Mouse (Mus musculus) embryo, embryonic 11.5 days (tissue): Measurements from ENCODE around the gene Smtnl1.

Source experiments
- DNase-seq: peaks from one replicate; pipeline ENCODE4 v3.0.0-alpha.2; 2012; ENCODE audit warnings: low read depth, low spot score

The Smtnl1 gene

DNA sequence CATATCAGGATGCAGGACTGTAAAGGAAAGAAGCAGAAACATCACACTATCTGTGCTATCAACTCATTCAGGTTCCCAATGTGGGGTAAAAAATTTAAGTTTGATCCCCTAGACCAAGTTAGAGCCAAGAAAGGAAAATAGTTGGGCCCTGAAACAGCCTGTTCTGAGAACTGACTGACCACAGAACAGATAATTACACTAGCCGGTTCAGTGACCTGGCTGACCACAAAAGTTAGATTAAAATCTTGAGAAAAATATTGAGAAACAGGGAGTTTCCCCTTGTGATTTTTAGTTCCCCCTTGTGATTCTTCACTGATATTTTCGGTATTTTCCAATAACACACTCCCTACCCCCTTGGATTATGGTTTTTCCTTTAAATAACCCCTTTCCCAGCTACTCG is 28.6 kb downstream of the Smtnl1 start:
- no peak for DNase-seq

DNA sequence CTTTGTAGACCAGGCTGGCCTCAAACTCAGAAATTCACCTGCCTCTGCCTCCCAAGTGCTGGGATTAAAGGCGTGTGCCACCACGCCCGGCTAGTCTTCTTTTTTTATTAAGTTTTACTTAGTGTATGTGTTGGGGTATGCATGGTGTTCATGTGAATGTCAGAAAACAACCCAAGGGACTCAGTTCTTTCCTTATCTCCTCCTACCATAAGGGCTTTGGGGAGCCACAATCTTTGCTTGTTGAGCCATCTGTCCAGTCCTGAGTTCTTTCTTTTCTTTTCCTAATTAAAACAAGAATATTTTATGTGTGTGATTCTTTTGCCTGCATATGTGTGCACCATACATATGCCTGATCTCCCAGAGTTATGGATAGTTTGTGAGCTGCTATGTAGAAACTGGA is 29.3 kb downstream of the Smtnl1 start:
- no peak for DNase-seq

DNA sequence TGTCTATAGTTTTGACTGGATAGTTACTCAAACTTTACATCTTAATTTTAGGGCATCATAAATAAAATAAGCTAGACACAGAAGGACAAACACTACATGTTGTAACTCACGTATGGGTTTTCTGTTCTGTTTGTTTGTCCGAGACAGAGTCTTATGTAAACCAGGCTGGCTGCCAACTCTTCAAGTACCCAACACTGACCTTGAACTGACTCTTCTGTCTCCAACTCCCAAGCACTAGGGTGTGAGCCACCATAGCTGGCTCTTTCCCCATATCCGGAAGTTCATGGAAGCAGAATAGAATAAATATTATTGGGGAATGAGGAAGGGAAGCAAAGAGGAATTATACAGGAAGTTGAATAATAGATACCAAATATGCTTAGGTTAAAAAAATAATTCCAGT is 29.9 kb downstream of the Smtnl1 start:
- DNase-seq = no peak

DNA sequence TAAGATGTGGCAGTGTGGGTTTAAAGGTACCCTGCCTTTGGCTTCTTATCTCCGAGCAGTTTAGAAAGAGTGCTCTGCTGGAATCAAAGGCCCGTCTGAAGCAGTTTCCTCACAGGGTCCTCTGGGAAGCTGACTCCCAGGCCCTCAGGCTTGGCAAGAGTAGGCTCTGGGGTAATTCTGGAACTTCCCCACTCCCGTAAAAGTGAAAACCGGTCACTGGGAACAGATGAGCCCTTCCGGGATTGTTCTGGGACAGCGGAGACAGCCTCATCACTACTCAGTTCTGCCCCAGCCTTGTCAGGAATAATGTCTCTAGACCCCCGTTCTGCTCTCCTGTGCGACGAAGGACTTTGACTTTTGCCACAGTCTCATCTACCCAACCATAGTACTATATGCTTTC is 32.0 kb downstream of the Smtnl1 start:
- DNase-seq = no peak

DNA sequence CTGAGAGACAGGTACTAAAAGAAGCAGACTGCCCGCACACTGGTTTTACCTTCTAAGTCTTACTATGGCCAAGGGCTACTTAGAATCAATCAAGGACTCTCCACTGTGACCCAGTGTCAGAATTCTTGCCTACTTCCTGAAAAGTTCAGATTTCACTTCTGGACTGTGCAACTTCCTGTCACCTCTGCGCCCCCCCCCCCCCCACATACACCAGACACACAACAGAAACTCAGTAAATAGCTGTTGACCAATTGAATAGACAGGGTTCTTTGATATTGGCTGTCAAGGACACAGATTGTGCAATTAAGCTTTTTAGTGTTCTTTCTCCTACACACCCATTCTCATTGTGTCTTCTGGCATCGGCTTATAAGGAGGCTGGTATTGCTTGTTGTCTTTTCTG is 34.1 kb downstream of the Smtnl1 start:
- no peak for DNase-seq

DNA sequence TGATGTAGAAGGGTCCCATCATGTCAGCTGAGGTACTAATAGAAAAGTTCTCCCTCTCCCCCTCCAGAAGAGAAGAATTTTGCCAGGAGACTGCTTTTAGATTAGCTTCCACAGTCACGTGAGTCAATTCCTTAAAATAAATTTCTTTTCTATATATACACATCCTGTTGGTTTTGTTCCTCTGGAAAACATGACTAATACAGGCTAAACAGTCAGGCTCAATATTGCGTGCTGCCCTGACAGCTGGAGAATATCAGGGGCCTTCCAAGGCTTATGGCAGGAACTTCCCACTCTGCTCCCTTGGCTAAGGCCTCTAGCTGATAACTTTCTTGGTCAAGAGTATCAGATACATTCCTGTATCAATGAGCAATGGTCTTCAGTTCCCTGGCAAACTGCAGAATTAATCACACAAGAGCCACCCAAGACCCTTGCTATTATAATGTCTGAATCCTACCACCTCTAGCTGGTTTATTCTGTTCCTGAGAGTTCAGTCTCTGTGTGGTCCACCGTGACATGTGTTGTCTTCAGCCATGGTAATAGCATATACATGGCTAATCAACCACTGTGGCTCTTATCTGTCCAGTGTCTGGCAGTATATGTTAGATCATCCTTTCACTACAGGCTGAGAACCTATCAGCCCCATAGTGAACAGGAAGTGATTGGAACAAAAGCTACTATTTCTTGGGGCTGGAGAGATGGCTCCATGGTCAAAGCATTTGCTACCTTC is 38.4 kb downstream of the Smtnl1 start:
- no peak for DNase-seq

DNA sequence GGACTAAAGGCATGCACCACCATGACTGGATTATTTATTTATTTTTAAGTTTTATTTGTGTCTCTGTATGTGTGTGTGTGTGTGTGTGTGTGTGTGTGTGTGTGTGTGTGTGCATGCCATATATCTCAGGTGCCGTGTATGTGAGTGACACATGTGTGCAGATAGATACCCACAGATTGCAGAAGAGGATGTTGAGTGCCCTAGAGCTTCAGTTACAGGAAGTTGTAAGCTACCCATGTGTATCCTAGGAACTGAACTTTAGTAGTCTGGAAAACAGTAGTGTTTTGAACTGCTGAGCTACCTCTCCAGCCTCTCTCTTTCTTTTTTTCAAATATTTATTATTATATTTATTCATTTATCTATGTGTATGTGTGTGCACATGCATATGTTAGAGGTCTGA is 39.1 kb downstream of the Smtnl1 start:
- no peak for DNase-seq

DNA sequence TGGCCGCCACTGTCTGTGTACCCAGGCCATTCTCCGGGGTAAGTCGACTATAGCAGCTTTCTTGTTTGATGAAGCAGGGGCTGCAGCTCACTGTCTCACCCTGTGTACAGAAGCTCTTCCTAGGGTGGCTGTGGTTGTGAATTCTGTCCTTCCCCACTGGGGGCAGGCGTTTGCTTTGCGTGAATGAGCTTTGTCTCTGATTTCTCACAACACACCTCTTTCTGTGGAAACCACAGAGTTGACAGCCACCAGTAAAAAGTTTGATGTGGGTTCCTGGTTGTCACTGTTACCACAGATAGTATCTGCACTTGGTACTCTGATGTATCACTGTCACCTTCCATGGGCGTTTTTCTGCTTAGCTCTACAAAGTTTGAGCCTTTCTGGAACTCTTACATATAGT is 43.2 kb downstream of the Smtnl1 start:
- no peak for DNase-seq

DNA sequence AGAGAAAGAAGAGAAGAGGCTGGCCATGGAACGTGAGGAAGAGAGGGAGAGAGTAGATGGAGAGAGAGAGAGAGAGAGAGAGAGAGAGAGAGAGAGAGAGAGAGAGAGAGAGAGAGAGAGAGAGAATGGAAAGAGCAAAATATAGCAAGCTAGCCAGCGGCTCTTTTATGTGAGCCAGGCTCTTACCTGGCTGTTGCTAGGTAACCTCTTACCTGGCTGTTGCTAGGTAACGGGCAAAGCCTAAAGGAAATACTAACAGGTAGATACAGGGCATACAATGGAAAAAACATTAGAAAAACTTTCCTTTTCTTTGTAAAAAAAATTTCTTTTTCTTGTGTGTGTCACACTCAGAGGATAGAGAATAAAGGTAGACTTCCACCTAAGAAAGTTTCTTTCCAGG is 44.7 kb downstream of the Smtnl1 start:
- no peak for DNase-seq

DNA sequence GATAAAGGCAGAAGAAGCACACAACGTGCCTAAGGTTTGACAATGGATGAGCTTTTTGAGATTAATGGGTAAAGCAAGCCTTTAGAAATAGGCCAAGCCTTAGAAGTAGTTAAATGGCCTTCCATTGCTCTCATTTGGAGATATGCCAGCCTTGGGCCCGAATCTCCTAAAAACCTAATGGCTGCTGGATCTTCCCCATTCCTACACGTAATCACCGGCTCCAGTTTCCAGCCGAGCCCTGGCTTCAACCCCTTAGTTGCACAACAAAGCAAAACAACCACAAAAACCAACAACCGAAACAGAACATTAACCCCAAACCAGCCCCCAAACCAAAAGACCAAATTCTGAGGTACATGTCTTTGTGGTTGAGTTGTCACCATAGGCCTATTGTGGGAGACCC is 46.8 kb downstream of the Smtnl1 start:
- no peak for DNase-seq

DNA sequence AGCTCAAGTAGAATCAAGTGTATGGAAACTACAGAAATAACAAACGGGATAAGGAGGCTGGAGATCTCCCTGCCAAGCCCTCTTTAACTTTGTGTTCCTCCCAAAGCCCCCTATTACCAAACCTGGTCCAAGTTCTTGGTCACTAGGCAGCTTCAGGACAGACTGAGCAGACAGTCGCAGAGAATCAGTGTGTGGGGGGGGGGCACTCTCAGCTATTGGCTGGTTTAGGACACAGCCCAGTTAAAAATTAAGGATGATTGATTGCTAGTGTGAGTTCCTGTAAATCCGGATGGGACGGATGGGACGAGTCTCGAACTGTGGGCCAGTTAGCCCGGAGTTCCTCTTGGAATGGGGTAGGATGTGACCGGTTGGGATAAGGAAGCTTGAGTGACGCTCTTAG is 47.2 kb downstream of the Smtnl1 start, which contains the start of gene Serping1:
Gene Serping1, minus strand, starts transcription at position 204 of the 400 bp plus-strand sequence.
- no peak for DNase-seq

DNA sequence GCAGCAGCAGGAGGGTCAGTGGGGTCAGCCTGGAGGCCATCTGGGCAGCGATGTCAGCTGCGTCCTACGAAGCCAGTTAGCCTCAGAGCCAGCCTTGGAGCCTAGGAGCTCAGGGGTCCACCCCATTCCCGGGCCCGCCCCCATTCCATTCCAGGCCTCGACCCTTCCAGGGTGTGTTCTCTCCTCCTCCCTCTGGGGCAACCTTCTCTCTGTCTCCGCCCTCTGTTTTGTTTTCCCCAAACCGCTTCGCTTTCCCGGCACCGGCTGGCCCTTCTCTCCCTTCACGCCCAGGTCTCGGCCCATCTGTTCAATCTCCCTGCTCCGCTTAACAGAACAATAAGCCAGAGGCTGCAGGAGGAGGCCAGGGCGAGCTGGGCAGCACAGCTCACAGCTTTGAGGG is 47.7 kb downstream of the Smtnl1 start:
- peak; percentile 50 for DNase-seq

DNA sequence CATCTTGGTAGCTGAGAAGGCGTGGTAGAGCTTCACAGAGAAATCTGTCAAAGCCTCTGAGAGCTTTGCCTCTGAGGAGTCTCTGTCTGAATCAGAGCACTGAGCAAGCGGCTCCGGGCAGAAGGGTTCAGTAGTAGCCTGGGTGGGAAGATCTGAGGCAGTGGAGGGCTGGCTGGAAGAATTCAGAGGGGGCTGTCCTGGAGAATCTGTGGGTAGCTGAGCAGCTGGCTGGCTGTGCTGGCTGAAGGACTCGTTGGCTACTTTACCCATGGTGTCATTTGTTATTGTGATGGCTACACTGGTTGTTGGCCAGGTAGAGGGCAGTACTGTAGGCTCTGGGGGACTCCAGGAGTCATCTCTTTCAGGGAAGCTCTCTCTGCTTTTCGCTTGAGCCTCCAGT is 49.3 kb downstream of the Smtnl1 start:
- DNase-seq = no peak

DNA sequence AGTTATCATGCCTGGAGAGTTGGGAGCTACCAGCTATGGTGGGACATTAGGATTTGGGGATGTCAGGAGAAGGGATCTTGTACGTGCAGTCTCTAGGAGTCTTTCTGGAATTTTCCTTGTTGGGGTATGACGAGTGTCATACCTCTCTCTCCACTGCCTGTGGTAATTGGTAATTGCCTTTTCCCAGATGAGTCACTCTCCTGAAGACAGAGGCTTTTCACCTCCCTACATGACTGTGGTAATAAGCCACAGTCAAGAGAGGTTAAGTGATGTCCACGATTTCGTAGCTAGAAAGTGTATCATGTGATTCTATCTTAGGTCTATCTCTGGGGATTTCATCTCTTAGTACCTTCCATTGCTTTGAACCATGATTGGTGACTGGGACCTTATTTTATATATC is 50.0 kb downstream of the Smtnl1 start:
- no peak for DNase-seq

DNA sequence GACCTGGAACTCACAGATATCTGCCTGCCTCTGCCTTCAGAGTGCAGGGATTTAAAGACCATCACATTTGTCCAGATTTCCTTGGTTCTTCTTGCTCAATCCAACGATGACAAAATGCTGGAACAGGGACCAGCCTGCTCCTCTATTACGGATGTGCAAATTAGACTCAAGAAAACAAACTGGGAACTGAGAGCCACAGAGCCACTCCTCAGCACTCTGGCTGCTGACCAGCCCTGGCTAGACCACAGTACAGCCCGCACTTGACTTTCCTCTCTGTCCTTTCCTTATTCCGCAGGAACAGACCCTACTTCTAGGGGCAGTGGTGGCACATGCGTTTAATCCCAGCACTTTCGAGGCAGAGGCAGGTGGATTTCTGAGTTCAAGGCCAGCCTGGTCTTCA is 52.0 kb downstream of the Smtnl1 start:
- no peak for DNase-seq

DNA sequence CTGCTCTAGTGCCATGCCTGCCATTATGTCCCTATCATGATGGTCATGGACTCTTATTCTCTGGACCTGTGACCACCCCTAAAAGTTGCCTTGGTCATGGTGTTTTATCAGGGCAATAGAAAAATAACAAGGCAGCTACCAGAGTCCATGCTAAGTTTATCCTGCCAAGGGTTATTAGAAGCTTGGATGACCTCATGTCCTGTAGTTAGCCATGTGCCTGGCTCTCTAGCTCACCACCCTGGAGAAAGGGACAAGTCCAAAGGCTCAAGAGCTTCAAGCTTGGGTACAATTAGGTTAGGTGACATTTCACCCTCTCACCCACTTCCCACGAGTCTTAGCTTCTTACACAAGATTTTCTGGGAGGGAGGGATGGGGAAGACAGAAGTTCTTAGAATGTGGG is 59.6 kb downstream of the Smtnl1 start:
- no peak for DNase-seq

DNA sequence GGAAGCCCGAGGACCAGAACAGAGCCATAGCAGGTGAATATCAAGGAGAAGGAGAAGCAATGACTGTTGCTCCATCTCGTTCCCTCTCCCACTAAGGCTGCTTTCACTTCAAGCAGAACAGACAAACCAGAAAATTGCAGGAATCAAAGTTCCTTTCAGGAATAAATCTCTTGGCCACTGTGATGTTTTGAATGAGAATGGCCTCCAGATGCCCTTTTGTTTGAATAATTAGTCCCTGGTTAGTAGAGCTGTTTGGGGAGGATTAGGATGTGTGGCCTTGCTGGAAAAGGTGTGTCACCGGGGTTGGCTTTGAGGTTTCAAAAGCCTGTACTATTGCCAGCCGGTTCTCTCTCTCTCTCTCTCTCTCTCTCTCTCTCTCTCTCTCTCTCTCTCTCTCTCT is 60.2 kb downstream of the Smtnl1 start:
- DNase-seq = no peak

DNA sequence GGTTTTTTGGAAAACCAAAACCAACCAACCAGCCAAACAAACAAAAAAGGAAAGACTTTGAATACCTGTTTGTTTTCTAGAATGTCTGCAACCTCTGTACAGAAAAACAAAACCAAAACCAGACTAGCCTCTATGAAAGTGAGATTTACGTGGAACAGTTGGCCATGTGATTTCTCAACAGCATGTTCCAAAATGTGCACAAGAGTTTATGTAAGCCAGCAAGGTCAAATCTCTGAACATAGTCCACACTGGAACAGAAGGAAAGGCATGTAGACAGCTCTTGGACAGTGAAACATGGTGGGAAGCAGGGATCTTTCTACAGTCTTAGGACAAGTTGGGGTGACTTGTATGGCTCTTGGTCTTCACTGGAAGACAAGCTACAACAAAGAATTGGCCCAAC is 60.6 kb downstream of the Smtnl1 start:
- DNase-seq = no peak

DNA sequence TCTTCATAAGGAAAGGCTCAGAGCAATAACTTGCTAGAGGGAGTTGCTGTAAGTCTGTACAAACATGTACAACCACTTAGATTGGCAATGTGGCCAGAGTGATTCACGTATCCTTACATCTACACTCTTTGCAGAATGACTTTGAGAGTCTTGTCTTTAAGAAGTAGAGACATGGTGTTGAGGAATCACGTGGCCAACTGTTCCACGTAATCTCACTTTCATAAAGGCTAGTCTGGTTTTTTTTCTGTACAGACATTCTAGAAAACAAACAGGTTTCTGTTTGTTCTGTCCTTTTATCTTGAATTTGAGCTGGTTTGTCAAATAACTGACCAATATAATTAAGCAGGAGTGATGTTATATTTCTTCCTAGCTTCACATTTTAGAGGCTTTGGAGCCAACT is 61.1 kb downstream of the Smtnl1 start:
- no peak for DNase-seq
